Mouse (Mus musculus) left cerebral cortex, adult 11 months (tissue): ENCODE measurements around the gene Sult1c1.
"Not testable (repeated sequence)": the region's sequence is repeated elsewhere in the genome, so short reads cannot be mapped to it uniquely, and the experiment has no call there.

ENCODE experiments used
- DNase-seq: peaks from one replicate; pipeline ENCODE4 v3.0.0; 2022; ENCODE audit warnings: low spot score

The Sult1c1 gene

DNA sequence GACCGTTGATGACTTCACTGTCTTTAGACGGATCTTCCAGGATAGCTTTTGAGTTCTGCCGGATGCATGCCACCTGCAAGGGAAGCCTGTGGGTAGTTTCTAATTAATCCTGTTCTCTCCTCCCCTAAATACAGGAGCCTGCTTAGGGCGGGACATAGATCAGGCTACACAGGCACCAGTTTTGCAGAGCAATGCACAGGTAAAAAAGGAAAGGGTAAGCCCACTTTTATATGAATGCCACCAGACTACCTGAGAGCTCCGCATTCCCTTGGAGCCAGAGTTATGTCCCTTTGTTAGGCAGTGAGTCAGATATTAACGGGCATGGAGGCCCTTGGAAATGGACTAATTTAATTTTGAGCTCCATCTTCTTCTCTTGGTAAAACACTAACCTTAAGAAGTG is at the start of gene Sult1c1:
Gene Sult1c1 (minus strand): TSS at position 101 of the 400 bp plus-strand sequence.
- DNase-seq = no peak

DNA sequence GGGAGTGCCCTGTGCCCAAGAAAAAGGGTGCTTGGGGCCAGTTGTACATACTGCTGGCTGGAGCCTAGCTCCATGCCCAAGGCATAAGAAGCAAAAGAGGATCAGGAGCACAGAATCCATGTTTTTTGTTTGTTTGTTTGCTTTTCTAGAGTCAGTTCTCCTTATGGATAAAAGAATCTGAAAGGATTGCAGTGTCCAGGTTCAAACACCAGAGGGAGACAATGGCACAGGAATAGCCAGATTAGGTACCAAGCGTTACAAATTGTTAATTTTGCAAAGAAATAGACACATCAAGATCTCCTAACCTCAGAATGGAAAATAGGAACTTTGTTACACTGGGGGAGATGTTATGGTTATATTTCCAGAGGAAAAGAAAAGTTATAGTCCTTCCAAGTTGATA is 23.7 kb upstream of the Sult1c1 start:
- no peak for DNase-seq

DNA sequence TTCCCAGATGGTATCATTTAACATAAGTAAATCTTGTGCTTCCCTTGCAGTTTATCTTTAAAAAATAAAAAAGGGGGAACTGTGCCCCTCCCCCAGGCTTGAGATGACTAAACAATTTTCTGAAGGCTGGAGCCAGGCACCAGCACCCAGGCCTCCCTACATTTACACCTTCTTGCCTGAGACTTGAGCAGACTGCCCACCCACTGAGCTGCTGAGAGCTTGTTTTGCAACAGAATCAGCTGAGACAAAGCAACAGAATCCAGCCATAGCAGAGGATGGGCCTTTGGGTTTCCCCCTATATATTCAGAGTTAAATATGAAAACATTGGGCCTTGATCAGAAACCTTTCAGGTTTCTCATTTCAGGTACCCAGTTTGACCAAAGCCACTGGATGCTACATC is 20.7 kb upstream of the Sult1c1 start:
- DNase-seq = no peak

DNA sequence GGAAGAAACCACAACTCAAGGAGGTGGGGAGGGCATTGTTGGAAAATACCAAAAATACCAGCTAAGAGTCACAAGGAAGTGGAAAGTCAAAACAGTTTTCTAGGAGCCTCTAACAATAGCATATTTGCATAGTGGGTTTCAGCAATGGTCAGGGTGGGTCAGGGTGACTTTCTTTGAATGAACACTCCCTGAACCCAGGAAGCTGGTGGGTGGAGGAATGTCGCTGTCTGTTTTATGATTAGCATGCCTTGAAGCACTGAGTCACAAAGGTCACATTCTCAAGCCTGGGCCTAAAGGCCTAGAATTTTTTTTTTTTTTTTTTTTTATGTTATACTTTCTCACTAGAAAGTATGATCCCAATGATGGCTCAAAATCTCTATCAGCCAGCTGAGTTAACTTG is 20.1 kb upstream of the Sult1c1 start:
- DNase-seq = not testable (repeated sequence)

DNA sequence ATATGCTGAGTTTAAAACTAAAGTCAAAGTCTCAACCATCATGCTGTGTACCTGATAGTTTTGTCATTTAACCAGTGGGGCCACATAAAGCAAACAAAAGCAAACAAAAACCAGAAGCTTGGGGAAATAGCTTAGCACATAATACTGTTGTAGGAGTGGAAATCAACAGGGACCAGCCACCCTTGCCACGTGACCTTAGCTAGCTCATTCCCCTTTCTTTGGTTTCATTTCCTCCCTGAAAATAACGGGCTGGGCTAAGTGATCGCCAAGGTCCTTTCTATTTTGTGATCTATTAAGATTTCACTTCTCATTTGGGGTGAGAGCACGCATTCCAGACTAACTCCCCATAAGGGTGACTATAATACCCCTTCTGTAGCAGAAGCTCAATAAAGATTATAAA is 13.0 kb upstream of the Sult1c1 start:
- no peak for DNase-seq

DNA sequence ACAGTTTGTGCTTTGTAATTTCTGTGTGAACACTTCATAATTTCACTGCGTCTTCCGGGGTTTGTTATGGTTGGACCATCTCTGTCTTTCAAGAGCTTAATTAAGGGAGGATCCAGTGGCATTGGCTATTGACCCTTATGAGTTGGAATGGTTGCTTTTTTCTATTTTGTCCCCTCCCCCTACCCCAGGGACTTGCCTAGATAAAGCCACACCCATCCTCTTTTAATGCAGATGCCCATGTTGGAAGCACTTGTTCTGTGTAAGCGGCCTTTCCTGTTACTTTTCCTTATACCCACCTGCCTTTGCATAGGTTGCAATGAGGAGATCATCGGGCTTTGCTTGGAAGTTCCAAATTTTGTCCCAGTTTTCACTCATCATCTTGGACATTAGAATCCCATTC is 16.9 kb downstream of the Sult1c1 start:
- no peak for DNase-seq

DNA sequence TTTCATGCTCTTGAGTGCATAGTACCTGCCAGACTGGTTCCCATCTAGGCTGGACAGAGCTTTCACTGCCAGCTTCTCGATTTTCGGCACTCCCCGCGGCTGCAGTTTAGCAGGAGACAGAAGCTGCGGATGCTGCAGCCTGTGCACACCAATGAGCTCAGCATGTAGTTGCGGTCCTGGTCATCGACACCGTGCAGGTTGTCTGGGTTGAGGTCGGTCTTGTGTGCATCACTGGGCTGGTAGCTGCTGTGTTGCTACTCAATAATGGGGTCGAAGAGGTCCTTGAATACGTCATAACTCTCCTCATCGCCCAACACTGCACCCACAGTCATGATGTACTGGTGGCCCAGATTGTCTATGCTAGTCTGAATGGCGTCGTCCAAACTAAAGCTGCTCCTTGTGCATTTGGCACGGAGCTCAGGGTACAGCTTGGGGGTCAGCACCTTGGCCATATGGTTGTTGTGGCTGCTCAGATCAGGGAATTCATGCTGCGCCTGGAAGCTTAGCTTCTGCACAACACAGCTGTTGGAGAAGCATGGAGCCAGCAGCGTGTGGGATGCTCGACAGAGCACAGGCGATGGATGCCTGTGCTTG is 48.8 kb downstream of the Sult1c1 start:
- no peak for DNase-seq

DNA sequence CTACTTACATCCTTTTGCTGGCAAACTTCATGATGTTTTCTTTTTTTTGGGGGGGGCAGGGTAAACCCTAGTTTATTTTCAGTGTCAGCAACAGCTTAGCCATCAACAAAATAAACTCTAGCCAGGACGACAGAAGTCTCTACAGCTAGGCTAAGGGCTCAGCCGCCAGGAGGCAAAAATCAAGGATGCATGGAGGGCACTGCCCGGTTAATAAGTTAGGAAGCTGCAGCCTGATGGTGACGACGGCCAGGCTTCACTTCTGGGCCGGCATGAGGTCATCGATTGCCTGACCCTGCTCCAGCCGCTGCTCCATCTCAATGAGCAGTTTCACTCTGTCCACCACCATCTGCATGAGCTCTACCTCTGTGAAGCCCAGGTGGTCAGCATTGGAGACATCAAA is 49.7 kb downstream of the Sult1c1 start:
- DNase-seq = no peak
